In genomic region chr5:20582995-20583435, GRCm38 (mm10) we compare ENCODE assay signal across 12 mouse cellular contexts.
DNase-seq lines count a peak whose midpoint lies in the region; ATAC-seq lines count a peak whose summit lies in the region.
"Had no signal": no experiment of that assay in that cellular context is flagged by ENCODE, and none has a peak within 500 bp of the region (broad histone marks: within the 10 kb centered on the region; RNA-seq: fewer than 3 reads in every experiment).

No protein-coding gene starts in this region.

- peak; percentile 12 to 14 for DNase-seq in cerebellum, postnatal 14 days
- DNase-seq in cerebellum, adult 9-10 months, result no peak
- DNase-seq in layer of hippocampus, adult 11-12 months (ENCODE audit: low spot score), result peak; percentile 35
- no peak for DNase-seq in layer of hippocampus, postnatal 25 days (ENCODE audit: extremely low spot score in 1 of 2, low spot score in 1 of 2)
- peak; percentile 24 to 37 for DNase-seq in layer of hippocampus, postnatal 36 days
- no peak for DNase-seq in kidney, postnatal 14 days
- no peak for DNase-seq in urinary bladder, postnatal 4 days (ENCODE audit: low spot score in 2 of 2)
- DNase-seq: heart, adult 2 months; kidney, postnatal 36 days; liver, postnatal 0 days had no signal

- peaks cover 11% of the 10 kb centered on the region for H3K4me1 ChIP-seq in neural tube, embryonic 15.5 days

- H3K27ac ChIP-seq in neural tube, embryonic 15.5 days (replicated peaks), result peak overlapping the region; percentile 45; the same call in 1 of the 2 replicates
- H3K27ac ChIP-seq: embryonic facial prominence, embryonic 13.5 days; heart, adult 2 months had no signal

- H3K4me3 ChIP-seq in neural tube, embryonic 15.5 days (replicated peaks), result no peak overlapping the region
- H3K4me3 ChIP-seq: embryonic facial prominence, embryonic 13.5 days; heart, adult 2 months had no signal

- no peaks in the 10 kb centered on the region; the same call in 1 of the 2 replicates for H3K36me3 ChIP-seq in neural tube, embryonic 15.5 days
- H3K36me3 ChIP-seq: embryonic facial prominence, embryonic 13.5 days had no signal

- no peaks in the 10 kb centered on the region for H3K27me3 ChIP-seq in neural tube, embryonic 15.5 days (replicated peaks)
- H3K27me3 ChIP-seq: embryonic facial prominence, embryonic 13.5 days had no signal

- peak overlapping the region; percentile 20; the same call in 1 of the 2 replicates for H3K4me2 ChIP-seq in neural tube, embryonic 15.5 days
- H3K4me2 ChIP-seq: embryonic facial prominence, embryonic 13.5 days had no signal

- H3K9me3 ChIP-seq in neural tube, embryonic 15.5 days (replicated peaks), result no peaks in the 10 kb centered on the region
- H3K9me3 ChIP-seq: embryonic facial prominence, embryonic 13.5 days had no signal

- no peak overlapping the region for H3K9ac ChIP-seq in neural tube, embryonic 15.5 days (replicated peaks)
- H3K9ac ChIP-seq: embryonic facial prominence, embryonic 13.5 days; liver, postnatal 0 days had no signal

- ATAC-seq in neural tube, embryonic 15.5 days (ENCODE audit: low FRiP score), result peak; percentile 51; the same call in 1 of the 2 replicates
- ATAC-seq: liver, postnatal 0 days had no signal

- 31% methylated on average over 10 of the region's 10 CpGs for WGBS in neural tube, embryonic 15.5 days

Comparison
In these comparisons a context has a peak if more than half of its experiments do, and no peak if none do; other contexts are left out.
1. DNase-seq: peak in cerebellum, postnatal 14 days (2 of 2), layer of hippocampus, adult 11-12 months (single experiment) and layer of hippocampus, postnatal 36 days (2 of 2); none in cerebellum, adult 9-10 months (single experiment), layer of hippocampus, postnatal 25 days (0 of 2), kidney, postnatal 14 days (single experiment) and urinary bladder, postnatal 4 days (0 of 2).